Mouse (Mus musculus) lung, postnatal 36 days (tissue): ENCODE measurements at regions not wholly inside any gene's neighbourhood (a gene's known extent, or its start where the extent isn't known, plus 50 kb on each side); places are given as distances from the start of the nearest gene placed in this dataset.

ENCODE experiments used
- DNase-seq: peaks from one replicate; pipeline ENCODE4 v3.0.0; 2022; ENCODE audit warnings: mixed read lengths

DNA sequence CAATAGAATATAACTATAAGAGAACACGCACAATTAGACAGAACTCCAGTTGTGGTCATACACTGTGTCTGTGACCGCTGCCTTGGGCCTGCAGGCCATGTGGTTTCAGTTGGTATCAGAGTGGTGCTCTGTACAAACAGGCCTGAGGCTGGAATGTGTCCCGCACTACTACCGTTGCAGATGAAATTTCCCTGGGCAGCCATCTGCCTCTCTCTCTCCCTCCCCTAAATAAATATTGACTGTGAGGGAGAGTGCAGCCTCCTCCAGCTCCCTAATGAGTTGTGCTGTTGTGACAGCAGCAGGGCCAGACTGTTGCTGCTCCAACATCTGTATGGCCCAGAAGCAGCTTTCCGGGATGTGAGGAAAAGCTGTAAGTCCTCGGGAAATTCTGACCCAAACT, 146.7 kb downstream of the Hs3st3b1 start:
- DNase-seq, result no peak

DNA sequence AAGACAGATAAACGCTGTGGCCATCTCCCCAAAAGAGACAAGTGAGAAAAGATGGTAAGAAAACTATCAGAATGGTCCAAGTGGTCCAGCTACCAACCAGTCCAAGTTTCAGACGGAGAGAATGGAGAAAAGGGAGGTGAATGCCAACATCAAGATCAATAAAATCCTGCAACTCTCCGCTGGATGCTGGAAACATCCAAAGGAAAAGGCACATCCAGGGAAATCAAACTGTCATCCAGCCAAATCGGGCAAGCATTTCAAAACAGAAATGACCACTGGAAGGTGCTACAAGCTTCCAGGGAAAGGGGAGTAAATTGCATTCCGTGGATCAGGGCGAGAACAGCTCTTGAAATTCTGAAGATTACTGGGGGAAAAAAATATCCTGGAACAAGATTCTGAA, 142.7 kb downstream of the Hs3st3b1 start:
- no peak for DNase-seq

DNA sequence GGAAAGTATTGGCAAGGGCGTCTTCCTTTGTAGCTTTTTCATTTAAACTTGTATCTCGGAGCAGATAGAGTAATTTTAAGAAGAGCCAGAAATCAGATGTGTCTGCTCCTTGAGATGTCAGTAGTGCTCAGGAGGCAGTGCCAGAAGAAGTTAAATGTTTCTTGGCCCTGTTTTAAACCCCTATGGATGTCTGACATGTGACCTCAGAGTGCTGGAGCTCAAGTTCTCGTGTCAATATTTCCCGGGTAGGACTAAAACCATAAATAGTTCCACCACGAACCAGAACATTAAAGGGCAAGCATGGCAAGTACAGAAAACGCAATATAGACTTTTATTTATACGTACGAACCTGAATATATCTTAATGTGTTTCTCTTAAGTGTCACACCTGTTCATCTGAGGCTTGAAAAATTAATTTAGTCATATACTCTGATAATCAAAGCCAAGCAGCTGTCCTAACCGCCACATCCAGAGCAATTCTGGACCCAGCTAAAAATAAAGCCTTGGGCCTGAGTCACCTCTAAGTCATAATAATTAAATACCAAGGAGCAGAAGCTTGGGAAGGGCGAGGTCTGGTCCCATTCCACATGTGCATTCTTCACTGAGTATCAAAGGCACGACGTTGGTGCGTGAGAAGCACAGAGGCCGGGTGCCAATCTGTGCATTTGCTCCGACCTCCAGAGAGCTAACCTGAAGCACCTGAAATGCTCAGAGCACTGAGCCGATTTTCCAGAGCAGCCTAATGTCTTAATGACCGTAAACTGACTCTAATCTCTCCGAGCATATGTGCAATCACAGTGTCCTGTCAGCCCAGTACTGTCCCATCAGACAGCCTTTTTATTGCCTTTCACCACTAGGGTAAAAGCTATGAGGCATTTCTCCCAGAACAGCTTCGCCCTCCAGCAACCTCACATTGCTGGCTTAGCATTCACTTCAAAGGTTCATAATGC, 139.8 kb downstream of the Hs3st3b1 start:
- DNase-seq, result no peak

DNA sequence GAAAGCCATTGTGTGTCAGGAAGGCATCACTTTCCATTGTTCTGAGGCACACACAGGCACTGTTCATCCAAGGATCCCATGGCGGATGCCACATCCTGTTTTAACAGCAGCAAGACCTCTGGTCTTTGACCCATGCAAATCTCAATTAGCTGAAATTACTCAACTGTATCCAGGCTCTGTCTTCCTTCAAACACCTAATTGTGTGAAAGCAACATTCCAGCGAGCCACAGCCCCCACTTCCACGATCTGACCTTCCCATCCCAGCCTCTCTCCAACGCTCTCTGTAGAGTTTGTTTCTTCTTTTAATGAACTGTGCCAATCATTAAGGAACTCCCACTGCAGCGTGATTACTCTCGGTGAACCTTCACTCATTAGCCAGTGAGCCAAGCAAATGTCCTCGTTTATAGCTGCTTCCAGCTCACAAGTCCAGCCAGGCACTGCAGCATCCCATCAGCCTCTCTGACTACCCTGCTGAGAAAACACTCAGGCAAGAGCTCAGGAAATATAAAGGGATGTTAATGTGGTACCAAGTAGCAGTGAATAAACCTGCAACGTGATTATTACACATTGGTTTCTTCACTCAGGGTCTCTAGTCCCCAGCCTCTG, 136.7 kb downstream of the Hs3st3b1 start:
- no peak for DNase-seq

DNA sequence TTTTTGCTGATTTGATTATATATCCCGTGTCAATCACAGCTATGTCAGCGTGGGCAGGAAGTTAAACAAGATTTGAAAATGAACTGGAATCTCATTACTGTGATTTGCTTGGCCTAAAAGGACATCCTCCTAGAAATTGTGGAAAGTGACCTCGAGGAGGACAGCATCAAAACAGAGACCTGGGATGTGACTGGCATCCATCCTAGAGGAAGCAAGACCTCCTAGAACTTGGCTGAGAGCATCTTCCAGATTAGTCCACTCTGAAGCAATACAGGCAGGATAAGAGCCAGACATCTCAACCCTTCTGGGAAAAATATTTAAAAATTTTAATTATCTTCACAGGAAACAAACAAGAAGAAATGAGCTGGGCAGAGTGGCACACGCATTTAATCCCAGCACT, 136.1 kb downstream of the Hs3st3b1 start:
- no peak for DNase-seq

DNA sequence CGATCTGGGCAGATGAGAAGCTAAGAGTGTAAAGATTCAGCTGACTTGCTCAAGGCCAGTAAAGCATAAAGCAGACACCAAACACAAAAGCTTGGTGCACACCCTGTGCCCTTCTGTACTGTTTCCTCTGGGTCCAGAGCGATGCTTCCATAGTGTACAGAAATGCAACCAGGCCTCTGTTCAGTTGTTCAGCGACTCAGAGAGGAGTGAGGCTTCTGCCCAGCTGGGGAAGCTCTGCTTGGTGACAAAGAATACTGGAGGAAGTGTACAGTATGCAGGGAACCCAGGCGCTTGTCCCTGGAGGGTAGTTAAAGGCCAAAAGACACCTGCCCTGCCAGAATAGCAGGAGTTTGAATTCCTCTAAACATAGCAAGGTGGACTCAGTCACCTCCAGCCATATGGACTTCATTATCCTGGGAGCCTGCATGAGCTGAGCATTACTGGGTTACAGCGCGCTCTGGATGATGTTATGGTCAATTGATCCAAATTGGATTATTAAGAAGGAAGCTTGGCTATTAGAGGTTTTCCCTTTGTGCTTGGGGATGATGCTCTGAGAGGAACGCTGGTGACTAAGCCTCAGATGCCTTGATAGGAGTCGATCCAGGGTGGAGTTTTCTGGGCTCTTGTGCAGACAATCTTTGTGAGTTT, 132.5 kb downstream of the Hs3st3b1 start:
- DNase-seq, result no peak

DNA sequence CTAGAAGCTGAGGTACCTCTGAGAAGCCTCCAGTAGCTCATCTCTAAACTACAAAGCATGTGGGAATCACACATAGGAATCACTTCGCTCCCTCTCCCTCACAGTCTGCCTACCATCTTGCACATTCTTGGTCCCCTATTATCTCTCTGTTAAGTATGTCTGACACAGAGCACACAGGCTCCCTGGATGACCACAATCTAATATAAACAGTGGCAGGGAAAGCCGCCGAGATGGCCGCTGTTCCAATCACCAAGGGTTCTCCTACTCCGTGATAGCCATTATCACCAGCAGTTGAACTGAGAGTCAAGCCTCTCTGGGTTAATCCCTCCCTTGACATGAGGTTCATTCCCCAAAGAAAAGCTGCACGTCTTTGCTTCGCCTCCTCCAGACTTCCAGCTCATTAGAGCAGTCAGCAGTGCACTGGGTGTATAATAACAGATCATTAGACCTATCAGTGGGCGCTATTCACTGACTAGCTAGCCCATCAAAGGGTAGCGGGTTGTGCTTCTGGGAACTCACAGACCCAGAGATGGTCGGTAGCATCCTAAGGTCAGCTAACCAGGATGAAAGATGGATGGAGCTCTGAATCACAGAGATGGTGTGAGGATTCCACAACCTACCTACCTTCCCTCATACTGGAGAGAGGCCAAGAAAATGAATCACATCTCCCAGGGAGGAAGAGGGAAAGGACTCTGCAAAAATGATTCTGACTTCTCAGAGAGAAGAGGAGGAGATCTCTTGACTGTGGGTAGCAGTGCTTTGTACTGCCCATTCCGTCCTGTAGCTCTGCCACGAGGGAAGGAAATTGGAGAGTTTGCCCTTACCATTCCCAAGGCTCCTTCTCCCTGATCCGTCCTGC, 130.9 kb downstream of the Hs3st3b1 start:
- DNase-seq, result no peak

DNA sequence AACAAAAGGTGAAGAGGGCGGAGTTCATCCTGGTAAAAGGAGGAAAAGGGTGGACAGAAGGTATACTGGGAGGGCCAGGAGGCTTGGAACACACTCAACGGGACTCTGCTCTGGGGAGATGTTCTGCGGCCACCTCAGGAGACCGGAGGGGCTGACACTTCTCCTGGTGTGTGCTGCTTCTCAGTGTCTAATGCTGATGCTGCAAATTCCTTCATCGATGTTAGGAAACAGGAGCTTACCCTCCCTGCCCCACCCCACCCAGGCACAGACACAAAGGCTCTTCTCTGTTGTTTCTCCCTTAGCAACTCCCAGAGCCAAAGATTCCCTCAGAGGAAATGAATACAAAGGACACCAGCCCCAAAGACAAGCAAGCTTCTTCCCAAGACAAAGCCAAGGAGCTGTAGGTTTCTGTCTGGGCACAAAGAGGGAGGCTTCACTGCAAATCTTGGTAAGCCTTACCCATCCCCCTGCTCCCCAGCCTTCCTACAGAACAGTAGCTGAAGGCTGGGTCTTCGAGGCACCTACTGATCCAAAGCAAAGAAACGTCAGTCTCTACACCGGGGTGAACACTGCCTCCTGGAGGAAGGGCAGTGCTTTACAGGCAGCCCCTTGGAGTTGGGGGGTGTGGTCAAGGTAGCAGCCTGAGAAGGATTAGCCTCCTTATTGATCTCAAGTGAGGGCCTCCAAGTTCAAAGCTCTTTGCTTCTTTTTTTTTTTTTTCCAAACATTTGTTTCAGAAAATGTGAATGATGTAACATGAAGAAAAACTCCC, 128.2 kb downstream of the Hs3st3b1 start:
- no peak for DNase-seq

DNA sequence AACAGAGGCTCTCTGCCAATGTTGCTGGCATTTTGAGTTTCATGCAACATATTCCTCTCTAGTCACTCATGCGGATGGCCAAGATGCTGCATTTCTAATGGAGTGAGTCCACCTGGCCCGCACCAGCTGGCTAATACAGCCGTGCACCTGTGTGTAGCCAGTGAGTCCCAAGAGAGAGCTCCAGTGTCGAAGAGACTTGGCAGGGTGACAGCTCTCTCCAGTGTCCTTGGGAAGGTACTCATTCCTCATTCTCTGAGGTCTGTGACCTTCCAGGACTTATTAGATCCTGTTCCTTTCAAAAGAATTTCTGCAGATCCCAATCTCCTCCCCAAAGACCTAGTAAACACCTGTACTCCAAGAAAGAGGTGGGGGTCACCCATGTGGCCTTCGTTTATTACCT, 109.9 kb downstream of the Hs3st3b1 start:
- no peak for DNase-seq

DNA sequence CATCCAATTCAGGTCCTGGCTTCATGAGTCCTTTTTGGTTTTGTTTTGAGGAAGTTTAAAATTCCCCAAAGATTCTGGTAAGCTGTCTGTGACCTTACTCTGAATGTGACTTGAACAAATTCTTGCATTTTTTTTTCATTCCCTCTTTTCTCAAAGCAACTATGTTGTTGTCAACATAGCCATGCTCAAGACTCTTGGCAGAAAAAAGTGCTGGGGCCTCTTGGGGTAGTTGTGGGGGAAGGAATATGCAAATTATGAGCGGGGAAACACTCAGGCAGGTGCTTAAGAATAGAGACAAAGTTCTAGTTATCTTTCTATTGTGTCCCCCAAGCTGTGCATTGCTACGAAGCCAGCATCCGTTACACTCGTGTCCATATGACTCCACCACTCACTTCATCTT, 99.2 kb downstream of the Hs3st3b1 start:
- DNase-seq, result no peak

DNA sequence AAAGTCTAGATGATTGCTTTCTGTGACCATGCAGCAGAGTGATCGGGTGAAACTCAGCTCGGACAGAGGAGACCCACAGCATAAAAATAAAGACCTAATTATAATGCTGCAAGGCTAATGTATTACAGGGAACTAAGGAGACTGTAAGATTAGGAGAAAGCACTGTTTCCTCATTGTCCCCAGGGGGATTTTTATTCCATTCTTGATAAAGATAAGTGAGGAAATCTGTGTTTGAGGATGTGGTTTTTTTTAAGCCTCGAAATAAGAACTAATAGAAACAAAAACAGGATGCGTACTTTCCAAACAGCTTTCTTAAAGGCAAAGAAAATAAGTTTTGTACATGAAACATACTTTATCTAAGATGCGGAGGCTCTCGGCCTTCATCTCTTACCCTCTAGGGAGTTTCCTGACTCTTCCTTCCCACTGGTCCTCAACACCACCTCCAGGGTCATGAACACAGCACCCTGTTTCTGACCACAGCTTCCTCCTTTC, 94.8 kb downstream of the Hs3st3b1 start:
- DNase-seq, result no peak

DNA sequence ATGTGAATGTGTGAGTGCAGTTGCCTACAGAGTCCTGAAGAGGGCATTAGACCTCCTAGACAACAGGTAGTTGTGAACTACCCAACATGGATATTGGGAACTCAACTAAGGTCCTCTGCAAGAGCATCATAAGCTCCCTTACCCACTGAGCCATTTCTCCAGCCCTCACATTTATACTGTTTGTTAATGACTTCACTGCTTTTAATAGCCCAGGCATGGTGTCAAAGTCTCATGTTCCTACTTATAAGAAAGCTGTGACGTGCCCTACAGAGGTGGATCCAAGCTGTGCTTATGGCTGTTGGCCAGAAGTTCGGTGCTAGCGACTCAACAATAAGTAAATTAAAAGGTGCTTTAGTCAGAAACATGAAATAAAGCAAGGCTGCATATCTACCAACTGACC, 88.6 kb downstream of the Hs3st3b1 start:
- DNase-seq, result no peak

DNA sequence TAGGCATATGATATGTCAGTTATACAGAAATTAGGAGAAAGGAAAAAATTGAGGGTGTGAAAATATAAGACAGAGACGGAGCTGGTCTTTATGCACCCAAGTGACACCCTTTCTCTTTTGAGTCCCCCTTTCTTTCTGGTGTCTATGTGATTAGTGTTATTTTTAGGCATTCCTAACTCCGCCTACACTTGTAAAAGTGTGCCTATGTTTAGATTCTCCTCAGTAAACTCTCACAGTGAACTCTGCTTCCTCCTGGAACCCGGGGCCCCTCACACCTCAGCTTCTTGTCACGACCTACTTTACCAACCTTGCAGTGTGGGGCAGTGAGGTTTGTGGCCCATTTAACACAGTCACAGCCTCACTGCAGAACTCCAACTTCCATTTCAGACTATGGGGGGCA, 88.0 kb downstream of the Hs3st3b1 start:
- no peak for DNase-seq

DNA sequence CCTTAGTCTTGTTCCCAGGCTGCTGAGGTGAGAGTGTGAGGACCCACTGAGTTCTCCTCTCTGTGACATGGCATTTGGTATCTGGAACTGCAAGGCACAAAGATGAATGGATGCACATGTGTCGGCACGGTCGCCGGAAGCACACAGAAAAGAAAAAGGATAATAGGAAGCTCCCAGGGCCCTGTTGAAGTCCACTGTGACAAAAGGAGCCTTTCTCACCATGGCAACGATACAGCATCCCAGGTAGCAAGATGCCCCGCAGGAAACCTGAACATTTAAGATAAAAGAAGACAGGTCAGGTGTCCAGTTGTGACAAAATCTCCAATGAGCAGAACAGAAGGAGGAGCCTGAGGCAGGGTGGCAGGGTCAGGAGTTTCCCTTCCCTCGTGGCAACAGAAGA, 87.5 kb downstream of the Hs3st3b1 start:
- DNase-seq, result no peak
